Mouse (Mus musculus) intestine, embryonic 14.5 days (tissue): ENCODE measurements at regions not wholly inside any gene's neighbourhood (a gene's known extent, or its start where the extent isn't known, plus 50 kb on each side); places are given as distances from the start of the nearest gene placed in this dataset.

Experiments
- ATAC-seq: fragments of 200-750 bp; cut with Nextera tagmentation; replicated peaks from 2 replicates; pipeline ENCODE4 v1.8.0; 2017; ENCODE audit warnings: low read depth, moderate number of reproducible peaks, moderate TSS enrichment, moderate library complexity; ENCODE audit not compliant: low FRiP score, low TSS enrichment
- DNase-seq: peaks from one replicate; pipeline ENCODE4 v3.0.0-alpha.2; 2018; ENCODE audit warnings: low spot score
- H3K27ac ChIP-seq: fragments of 300-500 bp; sonication (generic); 2 replicates; pipeline ENCODE4 v1.5.1; 2014; ENCODE audit warnings: low read depth, mild to moderate bottlenecking, control low read depth
- H3K27me3 ChIP-seq: fragments of 300-500 bp; sonication (generic); replicated peaks from 2 replicates; pipeline ENCODE4 v1.6.1; 2014; ENCODE audit warnings: low read length, control low read depth; ENCODE audit not compliant: control insufficient read depth, insufficient read depth
- H3K36me3 ChIP-seq: fragments of 300-500 bp; sonication (generic); 2 replicates; pipeline ENCODE4 v1.6.1; 2014; ENCODE audit warnings: low read length, control low read depth; ENCODE audit not compliant: control insufficient read depth, insufficient read depth
- H3K4me1 ChIP-seq: fragments of 300-500 bp; sonication (generic); replicated peaks from 2 replicates; pipeline ENCODE4 v1.6.1; 2014; ENCODE audit warnings: low read length, control low read depth, mixed read lengths; ENCODE audit not compliant: control insufficient read depth, insufficient read depth
- H3K4me2 ChIP-seq: fragments of 300-500 bp; sonication (generic); 2 replicates; pipeline ENCODE4 v1.6.1; 2014; ENCODE audit warnings: low read length
- H3K4me3 ChIP-seq: fragments of 300-500 bp; sonication (generic); 2 replicates; pipeline ENCODE4 v1.5.1; 2014; ENCODE audit warnings: low read depth, low read length, control low read depth, mixed read lengths
- H3K9ac ChIP-seq: fragments of 300-500 bp; sonication (generic); 2 replicates; pipeline ENCODE4 v1.6.1; 2014; ENCODE audit warnings: mild to moderate bottlenecking, low read length
- H3K9me3 ChIP-seq: fragments of 300-500 bp; sonication (generic); 2 replicates; pipeline ENCODE4 v1.6.1; 2016; ENCODE audit warnings: low read length, control low read depth; ENCODE audit not compliant: control insufficient read depth
- WGBS: fragments of 180-500 bp; shearing (Covaris S2); extraction: QIAGEN DNeasy Blood & Tissue Kit; methylation state at CpG from one replicate; pipeline ENCODE4 v1.1.7; 2014; 5-methylcytosine and 5-hydroxymethylcytosine counted together

DNA sequence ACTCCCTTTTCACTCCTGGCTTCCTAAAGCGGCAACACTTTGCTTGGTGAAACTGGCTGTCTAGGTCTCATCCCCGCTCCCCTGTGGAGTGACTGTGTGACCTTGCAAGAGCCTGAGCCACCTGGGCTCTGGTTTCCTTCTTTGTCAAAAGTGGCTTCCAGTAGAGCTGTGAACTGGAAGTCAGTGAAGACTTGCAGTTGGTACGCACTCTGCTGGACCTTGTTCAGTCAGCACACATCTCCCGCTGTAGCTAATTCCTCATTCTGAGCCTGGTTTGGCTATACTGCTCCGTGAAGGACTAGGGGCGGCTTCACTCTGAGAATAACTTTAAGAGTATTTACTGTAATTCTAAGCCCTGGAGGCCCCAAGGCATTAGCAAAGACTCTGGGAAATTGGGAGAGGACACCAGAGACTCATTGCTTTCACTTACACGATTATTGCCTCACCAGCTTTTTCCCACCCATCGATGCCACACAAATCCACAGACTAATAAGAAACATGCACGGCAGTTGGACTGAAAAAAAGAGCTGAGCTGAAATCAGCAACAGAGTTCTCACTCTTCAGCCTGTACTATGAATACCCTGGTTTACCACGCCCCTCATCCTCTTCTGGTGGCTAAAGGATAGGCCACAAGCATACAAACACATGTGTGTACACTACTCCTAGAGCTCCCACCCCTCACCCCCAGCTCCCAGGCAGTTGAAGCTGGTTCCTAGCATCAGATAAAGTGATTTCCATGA is 295.4 kb downstream of the Ets1 start:
- no peak overlapping the region for H3K9ac ChIP-seq
- H3K9me3 ChIP-seq = no peaks in the 10 kb centered on the region
- peak overlapping the region; percentile 27; the same call in 1 of the 2 replicates for H3K27ac ChIP-seq
- peaks cover 11% of the 10 kb centered on the region for H3K4me1 ChIP-seq
- H3K27me3 ChIP-seq = no peaks in the 10 kb centered on the region
- no peak overlapping the region for H3K4me2 ChIP-seq
- DNase-seq (no peak), ATAC-seq (no peak)
- WGBS = 49% methylated on average over 10 of the region's 10 CpGs
- no peaks in the 10 kb centered on the region for H3K36me3 ChIP-seq
- H3K4me3 ChIP-seq = no peak overlapping the region

- Histone ChIP-seq H3K27ac (no peak overlapping the region; the same call in 1 of the 2 replicates), H3K4me1 (peaks cover 11% of the 10 kb centered on the region), H3K9me3 (no peaks in the 10 kb centered on the region), H3K9ac (no peak overlapping the region), H3K4me3 (no peak overlapping the region), H3K27me3 (no peaks in the 10 kb centered on the region), H3K36me3 (no peaks in the 10 kb centered on the region), H3K4me2 (no peak overlapping the region)
- DNase-seq (no peak), ATAC-seq (no peak)
- WGBS = 44% methylated on average over 7 of the region's 7 CpGs
Measured at GRCm38 (mm10) chr9:32933237-32934071, 297.4 kb downstream of the Ets1 start.

- no peaks in the 10 kb centered on the region for H3K36me3 ChIP-seq
- H3K27ac ChIP-seq = no peak overlapping the region; the same call in 1 of the 2 replicates
- ATAC-seq = no peak
- peaks cover 11% of the 10 kb centered on the region for H3K4me1 ChIP-seq
- no peaks in the 10 kb centered on the region for H3K27me3 ChIP-seq
- H3K9ac ChIP-seq = no peak overlapping the region
- DNase-seq = no peak
- H3K4me3 ChIP-seq = no peak overlapping the region
- 45% methylated on average over 1 of the region's 1 CpGs for WGBS
- H3K4me2 ChIP-seq = no peak overlapping the region
- no peaks in the 10 kb centered on the region for H3K9me3 ChIP-seq
Measured at GRCm38 (mm10) chr9:32934436-32934835, 298.4 kb downstream of the Ets1 start.

DNA sequence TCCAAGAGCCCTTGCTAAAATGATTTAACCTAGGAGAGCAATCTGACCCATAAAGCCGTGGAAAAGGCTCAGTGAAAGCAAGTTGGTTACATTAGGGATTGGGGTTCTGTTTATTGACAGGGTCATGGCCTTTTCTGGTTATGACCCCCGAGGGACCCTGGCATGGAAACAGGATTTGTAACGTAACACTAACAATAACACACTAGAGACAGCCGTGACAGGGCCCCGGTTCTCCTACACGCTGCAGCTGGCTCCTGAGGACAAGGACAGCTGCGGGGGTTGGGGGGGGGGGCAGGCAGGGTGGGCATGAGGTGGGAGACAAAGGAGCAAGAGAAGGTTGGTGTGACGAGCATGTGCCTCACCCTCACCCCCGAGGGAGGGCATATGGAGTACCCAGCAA is 300.4 kb downstream of the Ets1 start:
- DNase-seq = no peak
- no peaks in the 10 kb centered on the region for H3K9me3 ChIP-seq
- 28% methylated on average over 9 of the region's 9 CpGs for WGBS
- H3K27me3 ChIP-seq = no peaks in the 10 kb centered on the region
- H3K4me2 ChIP-seq = no peak overlapping the region
- no peak for ATAC-seq
- no peak overlapping the region for H3K9ac ChIP-seq
- no peaks in the 10 kb centered on the region for H3K36me3 ChIP-seq
- no peak overlapping the region for H3K4me3 ChIP-seq
- no peak overlapping the region for H3K27ac ChIP-seq
- H3K4me1 ChIP-seq = peaks cover 15% of the 10 kb centered on the region

- Histone ChIP-seq H3K9ac (no peak overlapping the region), H3K4me3 (no peak overlapping the region), H3K4me1 (peaks cover 14% of the 10 kb centered on the region), H3K27me3 (no peaks in the 10 kb centered on the region), H3K9me3 (no peaks in the 10 kb centered on the region), H3K4me2 (no peak overlapping the region), H3K27ac (no peak overlapping the region), H3K36me3 (no peaks in the 10 kb centered on the region)
- no peak for DNase-seq
- ATAC-seq = no peak
- WGBS = 86% methylated on average over 7 of the region's 7 CpGs
Measured at GRCm38 (mm10) chr9:32937391-32937790, 301.4 kb downstream of the Ets1 start.

- DNase-seq (no peak), ATAC-seq (no peak)
- Histone ChIP-seq H3K9me3 (no peaks in the 10 kb centered on the region), H3K4me1 (peaks cover 14% of the 10 kb centered on the region), H3K27me3 (no peaks in the 10 kb centered on the region), H3K9ac (no peak overlapping the region), H3K27ac (no peak overlapping the region), H3K4me2 (no peak overlapping the region), H3K4me3 (no peak overlapping the region), H3K36me3 (no peaks in the 10 kb centered on the region)
- 85% methylated on average over 6 of the region's 6 CpGs for WGBS
Measured at GRCm38 (mm10) chr9:32938857-32939256, 302.8 kb downstream of the Ets1 start.

DNA sequence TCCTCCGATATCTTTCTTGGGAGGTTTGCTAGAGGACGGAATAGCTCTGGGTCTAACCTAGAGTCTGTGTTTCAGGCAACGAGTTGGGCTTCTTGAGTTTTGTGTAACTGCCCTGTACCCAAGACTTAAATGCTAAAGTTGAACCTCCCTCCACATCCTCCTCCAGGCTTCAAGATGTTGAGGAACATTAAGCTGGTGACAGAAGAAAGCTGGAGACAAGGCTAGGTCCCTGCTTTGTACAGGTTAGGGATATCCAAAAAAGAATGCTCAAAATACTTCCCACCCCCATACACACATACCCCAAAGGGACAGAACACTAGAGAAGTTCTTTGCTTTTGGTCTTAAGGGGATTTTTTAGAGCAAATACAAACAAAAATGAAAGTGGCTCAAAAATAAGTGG is 303.6 kb downstream of the Ets1 start:
- Histone ChIP-seq H3K4me1 (peaks cover 14% of the 10 kb centered on the region), H3K4me3 (no peak overlapping the region), H3K36me3 (no peaks in the 10 kb centered on the region), H3K27me3 (no peaks in the 10 kb centered on the region), H3K9ac (no peak overlapping the region), H3K27ac (no peak overlapping the region), H3K4me2 (no peak overlapping the region), H3K9me3 (no peaks in the 10 kb centered on the region)
- ATAC-seq (no peak), DNase-seq (no peak)
- WGBS = 88% methylated on average over 3 of the region's 3 CpGs

DNA sequence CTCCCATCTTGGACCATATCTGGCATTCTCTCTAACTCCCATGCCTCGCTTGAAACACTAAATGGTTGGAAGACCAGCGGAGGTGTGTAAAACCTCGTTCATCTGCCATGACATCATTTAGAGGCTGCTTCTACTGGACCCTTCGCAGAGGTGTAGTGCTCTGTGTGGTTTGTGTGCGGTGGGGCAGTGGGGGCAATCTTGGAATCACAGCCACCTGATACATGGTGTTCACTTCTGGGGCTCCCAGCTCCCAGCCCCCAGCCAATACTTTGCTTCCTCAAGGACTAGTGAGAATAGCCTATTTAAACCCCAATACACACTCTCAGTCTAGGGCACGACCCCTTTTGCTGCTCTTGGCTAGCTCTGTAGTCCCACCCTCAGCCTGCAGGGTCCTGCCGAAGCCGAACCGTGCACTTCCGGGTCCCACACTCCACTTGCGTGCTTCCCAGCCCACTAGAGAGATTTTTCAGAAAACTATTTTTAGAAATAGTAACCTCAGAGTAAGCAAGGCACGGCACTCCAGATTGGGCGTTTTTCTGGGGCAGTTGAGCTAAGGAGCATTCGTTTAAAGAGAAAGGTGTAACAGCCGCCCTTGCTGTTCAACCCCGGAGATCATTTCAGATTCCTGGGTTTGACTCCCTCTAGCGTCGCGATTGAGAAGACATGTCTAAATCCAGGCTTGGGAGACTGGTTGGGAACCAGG is 304.2 kb downstream of the Ets1 start:
- DNase-seq (peak; percentile 93), ATAC-seq (peak; percentile 78)
- Histone ChIP-seq H3K4me2 (peak overlapping the region; percentile 58), H3K4me3 (peak overlapping the region; percentile 44), H3K36me3 (no peaks in the 10 kb centered on the region), H3K4me1 (peaks cover 14% of the 10 kb centered on the region), H3K27ac (peak overlapping the region; percentile 62), H3K27me3 (no peaks in the 10 kb centered on the region), H3K9ac (peak overlapping the region; percentile 39), H3K9me3 (no peaks in the 10 kb centered on the region)
- WGBS = 22% methylated on average over 19 of the region's 19 CpGs
